Mouse (Mus musculus): Measurements from ENCODE around the gene Ppp1cc. TPM values are rescaled to one million over a fixed set of nuclear protein-coding genes. Genes with fewer than 3 reads are reported as not detected.
"Not testable (repeated sequence)": the region's sequence is repeated elsewhere in the genome, so short reads cannot be mapped to it uniquely, and the experiment has no call there.

Ppp1cc gene
- total RNA-seq, 1 experiment, result 265 TPM

GRCm38 (mm10) chr5:122139771-122140170, 18.3 kb upstream of the Ppp1cc start:
- DNase-seq (ENCODE audit: low read depth, low spot score); H3K9ac ChIP-seq (ENCODE audit: insufficient read depth, low read depth, low read length, poor library complexity, severe bottlenecking); H3K27ac ChIP-seq (ENCODE audit: insufficient read depth, low read depth, low read length, poor library complexity, severe bottlenecking); H3K36me3 ChIP-seq (ENCODE audit: control insufficient read depth, insufficient read depth, low read length, poor library complexity, severe bottlenecking); in situ Hi-C loops (cut with MboI; ENCODE audit: low sequenced_read_pairs in 2 of 2, unreplicated experiment in 2 of 2); H3K9me3 ChIP-seq (ENCODE audit: control insufficient read depth, insufficient read depth, low read depth, low read length); H3K4me3 ChIP-seq (ENCODE audit: insufficient read depth in 1 of 2, low read depth in 1 of 2, low read length in 2 of 2, poor library complexity in 1 of 2, severe bottlenecking in 1 of 2); H3K4me1 ChIP-seq (ENCODE audit: control insufficient read depth in 2 of 2, insufficient read depth in 2 of 2, low read length in 2 of 2, poor library complexity in 1 of 2): not testable (repeated sequence)
- TF ChIP-seq ZNF384 (IDR thresholded peaks at IDR 0.05; ENCODE audit: low read depth, low read length), result 0 out of 2 replicates have a peak, but pooled peaks have one; percentile 28

- TF ChIP-seq ZNF384 (IDR thresholded peaks at IDR 0.05; ENCODE audit: low read depth, low read length), result no peak
- no peak for TF ChIP-seq CHD2 (IDR thresholded peaks at IDR 0.05; ENCODE audit: low read depth, low read length)
- Histone ChIP-seq H3K9ac (ENCODE audit: insufficient read depth, low read depth, low read length, poor library complexity, severe bottlenecking) (no peak within 1 kb of the TSS), H3K36me3 (ENCODE audit: control insufficient read depth, insufficient read depth, low read length, poor library complexity, severe bottlenecking) (no peaks in the 10 kb centered on the region), H3K4me3 (ENCODE audit: insufficient read depth in 1 of 2, low read depth in 1 of 2, low read length in 2 of 2, poor library complexity in 1 of 2, severe bottlenecking in 1 of 2) (no peak within 1 kb of the TSS), H3K27ac (ENCODE audit: insufficient read depth, low read depth, low read length, poor library complexity, severe bottlenecking) (no peak within 1 kb of the TSS), H3K4me1 (ENCODE audit: control insufficient read depth in 2 of 2, insufficient read depth in 2 of 2, low read length in 2 of 2, poor library complexity in 1 of 2) (no peaks in the 10 kb centered on the region; a peak in 2 of 4 replicates), H3K9me3 (ENCODE audit: control insufficient read depth, insufficient read depth, low read depth, low read length) (no peaks in the 10 kb centered on the region)
- in situ Hi-C loops (cut with MboI; ENCODE audit: low sequenced_read_pairs in 2 of 2, unreplicated experiment in 2 of 2), result no loop called here
- no peak for DNase-seq (ENCODE audit: low read depth, low spot score)
These were observed 17.4 kb upstream of the Ppp1cc start, which contains the start of gene Ccdc63 for GRCm38 (mm10) chr5:122140723-122141122. TSS of gene Ccdc63 (minus strand) at chr5:122140823.

GRCm38 (mm10) chr5:122142230-122142992, 15.7 kb upstream of the Ppp1cc start:
- DNase-seq (ENCODE audit: low read depth, low spot score), result peak; percentile 69
- TF ChIP-seq HCFC1 (IDR thresholded peaks at IDR 0.05; ENCODE audit: borderline replicate concordance, insufficient read depth, low read length) (no peak), ZNF384 (IDR thresholded peaks at IDR 0.05; ENCODE audit: low read depth, low read length) (peak; percentile 86), ZC3H11A (IDR thresholded peaks at IDR 0.05; ENCODE audit: borderline replicate concordance, low read depth, low read length) (no peak), CHD2 (IDR thresholded peaks at IDR 0.05; ENCODE audit: low read depth, low read length) (no peak), MAFK (IDR thresholded peaks at IDR 0.05; ENCODE audit: insufficient read depth, low read depth, low read length) (no peak)
- H3K4me1 ChIP-seq (ENCODE audit: control insufficient read depth in 2 of 2, insufficient read depth in 2 of 2, low read length in 2 of 2, poor library complexity in 1 of 2), result peaks cover 0 to 3% of the 10 kb centered on the region in 2 experiments; a peak in 3 of 4 replicates
- H3K27ac ChIP-seq (ENCODE audit: insufficient read depth, low read depth, low read length, poor library complexity, severe bottlenecking), result no peak overlapping the region
- in situ Hi-C loops (cut with MboI; ENCODE audit: low sequenced_read_pairs in 2 of 2, unreplicated experiment in 2 of 2), result no loop called here
- H3K9me3 ChIP-seq (ENCODE audit: control insufficient read depth, insufficient read depth, low read depth, low read length), result no peaks in the 10 kb centered on the region
- no peak overlapping the region for H3K4me3 ChIP-seq (ENCODE audit: insufficient read depth in 1 of 2, low read depth in 1 of 2, low read length in 2 of 2, poor library complexity in 1 of 2, severe bottlenecking in 1 of 2)
- H3K36me3 ChIP-seq (ENCODE audit: control insufficient read depth, insufficient read depth, low read length, poor library complexity, severe bottlenecking), result no peaks in the 10 kb centered on the region
- no peak overlapping the region for H3K9ac ChIP-seq (ENCODE audit: insufficient read depth, low read depth, low read length, poor library complexity, severe bottlenecking)

GRCm38 (mm10) chr5:122143543-122143942, 14.5 kb upstream of the Ppp1cc start:
- no peak overlapping the region for H3K4me3 ChIP-seq (ENCODE audit: insufficient read depth in 1 of 2, low read depth in 1 of 2, low read length in 2 of 2, poor library complexity in 1 of 2, severe bottlenecking in 1 of 2)
- H3K9me3 ChIP-seq (ENCODE audit: control insufficient read depth, insufficient read depth, low read depth, low read length), result no peaks in the 10 kb centered on the region
- H3K36me3 ChIP-seq (ENCODE audit: control insufficient read depth, insufficient read depth, low read length, poor library complexity, severe bottlenecking), result no peaks in the 10 kb centered on the region
- no peak for DNase-seq (ENCODE audit: low read depth, low spot score)
- TF ChIP-seq CHD2 (IDR thresholded peaks at IDR 0.05; ENCODE audit: low read depth, low read length) (no peak), MAFK (IDR thresholded peaks at IDR 0.05; ENCODE audit: insufficient read depth, low read depth, low read length) (no peak), HCFC1 (IDR thresholded peaks at IDR 0.05; ENCODE audit: borderline replicate concordance, insufficient read depth, low read length) (no peak), ZC3H11A (IDR thresholded peaks at IDR 0.05; ENCODE audit: borderline replicate concordance, low read depth, low read length) (no peak), ZNF384 (IDR thresholded peaks at IDR 0.05; ENCODE audit: low read depth, low read length) (no peak)
- no peak overlapping the region for H3K27ac ChIP-seq (ENCODE audit: insufficient read depth, low read depth, low read length, poor library complexity, severe bottlenecking)
- in situ Hi-C loops (cut with MboI; ENCODE audit: low sequenced_read_pairs in 2 of 2, unreplicated experiment in 2 of 2), result no loop called here
- no peak overlapping the region for H3K9ac ChIP-seq (ENCODE audit: insufficient read depth, low read depth, low read length, poor library complexity, severe bottlenecking)
- H3K4me1 ChIP-seq (ENCODE audit: control insufficient read depth in 2 of 2, insufficient read depth in 2 of 2, low read length in 2 of 2, poor library complexity in 1 of 2), result peaks cover 0 to 5% of the 10 kb centered on the region in 2 experiments; a peak in 3 of 4 replicates

- no peak overlapping the region for H3K9ac ChIP-seq (ENCODE audit: insufficient read depth, low read depth, low read length, poor library complexity, severe bottlenecking)
- H3K4me1 ChIP-seq (ENCODE audit: control insufficient read depth in 2 of 2, insufficient read depth in 2 of 2, low read length in 2 of 2, poor library complexity in 1 of 2), result peaks cover 0 to 8% of the 10 kb centered on the region in 2 experiments; a peak in 3 of 4 replicates
- no peak overlapping the region; the same call in 1 of the 2 replicates for H3K27ac ChIP-seq (ENCODE audit: insufficient read depth, low read depth, low read length, poor library complexity, severe bottlenecking)
- no peak for DNase-seq (ENCODE audit: low read depth, low spot score)
- H3K4me3 ChIP-seq (ENCODE audit: insufficient read depth in 1 of 2, low read depth in 1 of 2, low read length in 2 of 2, poor library complexity in 1 of 2, severe bottlenecking in 1 of 2), result no peak overlapping the region
- in situ Hi-C loops (cut with MboI; ENCODE audit: low sequenced_read_pairs in 2 of 2, unreplicated experiment in 2 of 2), result no loop called here
- no peak for TF ChIP-seq ZNF384 (IDR thresholded peaks at IDR 0.05; ENCODE audit: low read depth, low read length)
- no peak for TF ChIP-seq HCFC1 (IDR thresholded peaks at IDR 0.05; ENCODE audit: borderline replicate concordance, insufficient read depth, low read length)
- TF ChIP-seq ZC3H11A (IDR thresholded peaks at IDR 0.05; ENCODE audit: borderline replicate concordance, low read depth, low read length), result no peak
- no peak for TF ChIP-seq CHD2 (IDR thresholded peaks at IDR 0.05; ENCODE audit: low read depth, low read length)
- no peak for TF ChIP-seq MAFK (IDR thresholded peaks at IDR 0.05; ENCODE audit: insufficient read depth, low read depth, low read length)
- H3K9me3 ChIP-seq (ENCODE audit: control insufficient read depth, insufficient read depth, low read depth, low read length), result no peaks in the 10 kb centered on the region
- H3K36me3 ChIP-seq (ENCODE audit: control insufficient read depth, insufficient read depth, low read length, poor library complexity, severe bottlenecking), result no peaks in the 10 kb centered on the region
These were observed 13.3 kb upstream of the Ppp1cc start for GRCm38 (mm10) chr5:122144825-122145224.
